29 mouse cellular contexts compared by ENCODE assay signal in the genomic region with DNA sequence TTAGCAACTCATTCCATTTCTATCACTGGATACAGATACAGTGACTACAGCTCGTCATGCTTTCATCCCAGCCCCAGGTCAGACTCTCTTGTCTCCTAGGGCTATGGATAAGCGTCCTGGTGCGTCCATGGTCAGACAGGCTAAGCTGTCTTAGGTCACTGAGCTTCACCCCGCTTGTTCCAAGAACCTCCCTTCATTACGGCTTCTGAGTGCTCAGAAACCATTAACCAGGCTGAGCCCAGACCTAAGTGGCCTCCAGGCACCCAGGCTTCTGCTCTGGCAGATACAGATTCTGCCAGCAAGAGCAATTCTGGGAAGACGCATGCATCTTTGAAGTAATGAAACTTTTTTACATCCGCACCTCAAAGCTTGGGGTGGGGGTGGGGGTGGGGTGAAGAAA. TPM values are rescaled to one million over a fixed set of nuclear protein-coding genes. Genes with fewer than 3 reads are reported as not detected.
DNase-seq lines count a peak whose midpoint lies in the region; ATAC-seq and TF ChIP-seq lines count a peak whose summit lies in the region.
"Had no signal": no experiment of that assay in that cellular context is flagged by ENCODE, and none has a peak within 500 bp of the region (broad histone marks: within the 10 kb centered on the region; RNA-seq: fewer than 3 reads in every experiment).

No protein-coding gene starts in this region.

- H3K9me3 ChIP-seq in kidney, embryonic 16.5 days (ENCODE audit: low read length): no peaks in the 10 kb centered on the region
- H3K9me3 ChIP-seq: forebrain, embryonic 10.5 days; forebrain, embryonic 13.5 days; hindbrain, embryonic 10.5 days; hindbrain, embryonic 13.5 days had no signal

- DNase-seq in heart, adult 11 months: peak; percentile 58
- no peak for DNase-seq in heart, postnatal 4 days
- DNase-seq in kidney, adult 2 months: peak; percentile 88
- peak; percentile 20 for DNase-seq in retina, postnatal 1 day
- DNase-seq in retina, embryonic 14.5 days (ENCODE audit: low spot score): no peak
- no peak for DNase-seq in left cerebral cortex, postnatal 14 days (ENCODE audit: low spot score in 2 of 2)
- DNase-seq: adrenal gland, adult 8-10 months; adrenal gland, postnatal 25 days; cerebellum, adult 11-12 months; cerebellum, adult 8-10 months; cerebellum, postnatal 10 days; cerebellum, postnatal 36 days; gastrocnemius, postnatal 10 days; gastrocnemius, postnatal 36 days had no signal

- peaks cover 13% of the 10 kb centered on the region for H3K4me1 ChIP-seq in kidney, adult 2 months (ENCODE audit: control insufficient read depth, insufficient read depth, low read length)
- no peaks in the 10 kb centered on the region for H3K4me1 ChIP-seq in kidney, embryonic 16.5 days (ENCODE audit: insufficient read depth, low read length)
- H3K4me1 ChIP-seq: hindbrain, embryonic 13.5 days had no signal

- no peak for TF ChIP-seq CTCF in kidney, adult 2 months (conservative IDR thresholded peaks at IDR 0.05; ENCODE audit: insufficient read depth, insufficient read length, low read depth, low read length)

- H3K4me2 ChIP-seq in kidney, embryonic 16.5 days (replicated peaks; ENCODE audit: low read depth, low read length): no peak overlapping the region
- H3K4me2 ChIP-seq: forebrain, embryonic 13.5 days; heart, embryonic 11.5 days; hindbrain, embryonic 13.5 days had no signal

- ATAC-seq in kidney, embryonic 16.5 days (ENCODE audit: low FRiP score, low TSS enrichment): no peak
- ATAC-seq: activated CD4-positive, CD25-positive, alpha-beta regulatory T cell, adult 4 months; forebrain, embryonic 13.5 days; forebrain, embryonic 16.5 days had no signal

- H3K27ac ChIP-seq in kidney, adult 2 months (ENCODE audit: insufficient read depth, low read depth, low read length): peak overlapping the region; percentile 65
- no peak overlapping the region for H3K27ac ChIP-seq in kidney, embryonic 16.5 days (ENCODE audit: low read length)
- H3K27ac ChIP-seq: forebrain, embryonic 10.5 days; forebrain, embryonic 13.5 days; hindbrain, embryonic 10.5 days; hindbrain, embryonic 13.5 days had no signal

- H3K4me3 ChIP-seq in kidney, adult 2 months (ENCODE audit: insufficient read depth, low read depth, low read length): no peak overlapping the region
- no peak overlapping the region for H3K4me3 ChIP-seq in kidney, embryonic 16.5 days (ENCODE audit: low read length)
- H3K4me3 ChIP-seq: forebrain, embryonic 10.5 days; forebrain, embryonic 13.5 days; hindbrain, embryonic 10.5 days; hindbrain, embryonic 13.5 days had no signal

- TF ChIP-seq POLR2A in kidney, adult 2 months (IDR thresholded peaks at IDR 0.05; ENCODE audit: low read depth, low read length): no peak

- H3K36me3 ChIP-seq in kidney, adult 2 months (ENCODE audit: control insufficient read depth, insufficient read depth, low read length): no peaks in the 10 kb centered on the region
- no peaks in the 10 kb centered on the region for H3K36me3 ChIP-seq in kidney, embryonic 16.5 days (ENCODE audit: insufficient read depth, low read length)
- H3K36me3 ChIP-seq: forebrain, embryonic 10.5 days; hindbrain, embryonic 10.5 days; hindbrain, embryonic 13.5 days had no signal

- 32% methylated on average over 7 of the region's 7 CpGs for WGBS in kidney, adult 2 months
- 54% methylated on average over 7 of the region's 7 CpGs for WGBS in kidney, embryonic 16.5 days

- H3K27me3 ChIP-seq in kidney, adult 2 months (replicated peaks; ENCODE audit: control insufficient read depth, insufficient read depth, low read length): no peaks in the 10 kb centered on the region
- no peaks in the 10 kb centered on the region for H3K27me3 ChIP-seq in kidney, embryonic 16.5 days (ENCODE audit: insufficient read depth, low read length)
- H3K27me3 ChIP-seq: forebrain, embryonic 13.5 days; hindbrain, embryonic 13.5 days had no signal

- no peak overlapping the region for H3K9ac ChIP-seq in kidney, embryonic 16.5 days (replicated peaks; ENCODE audit: low read length)
- H3K9ac ChIP-seq: forebrain, embryonic 13.5 days; hindbrain, embryonic 13.5 days had no signal

- intact Hi-C loops in left cerebral cortex, postnatal 14 days (cut with DNase I): no loop called here

RNA-seq across cellular contexts. Expression of a gene that starts 26.7 kb away (rescaled TPM):
- not detected for total RNA-seq in heart, postnatal 4 days (2021)
- polyA plus RNA-seq in kidney, adult 2 months (2012; rRNA removed): 0.08 and 0.11 TPM in 2 replicates
- polyA plus RNA-seq in kidney, embryonic 16.5 days (2015; fragmentation: Nextera tagmentation; extraction: Ambion mirVana): 6.1 TPM in 1 of 2 replicates, not detected in the other
- total RNA-seq in left cerebral cortex, postnatal 14 days (2021): not detected
- total RNA-seq: adrenal gland, adult 8-10 months; adrenal gland, postnatal 25 days; gastrocnemius, adult 18-20 months; gastrocnemius, postnatal 10 days; gastrocnemius, postnatal 36 days; granulocyte monocyte progenitor cell, adult 5-6 weeks; heart, adult 8-10 months had no signal
- polyA plus RNA-seq: activated CD4-positive, CD25-positive, alpha-beta regulatory T cell, adult 4 months; brain, embryonic 14.5 days; embryonic facial prominence, embryonic 11.5 days; embryonic facial prominence, embryonic 14.5 days; forebrain, embryonic 13.5 days; forebrain, embryonic 16.5 days; heart, embryonic 14.5 days; hindbrain, embryonic 10.5 days had no signal

Comparison
In these comparisons a context has a peak if more than half of its experiments do, and no peak if none do; other contexts are left out.
1. DNase-seq: peak in heart, adult 11 months (single experiment), kidney, adult 2 months (single experiment) and retina, postnatal 1 day (single experiment); none in heart, postnatal 4 days (single experiment), retina, embryonic 14.5 days (single experiment) and left cerebral cortex, postnatal 14 days (0 of 2).